Mouse (Mus musculus) embryonic fibroblast, embryonic 13.5 days (primary cell): Measurements from ENCODE around the gene Saysd1.

ENCODE experiments used
- CTCF ChIP-seq: IDR thresholded peaks from 2 replicates; pipeline ENCODE4 v1.5.1; 2011; ENCODE audit warnings: mild to moderate bottlenecking, control low read depth, low read length, moderate library complexity, borderline replicate concordance; ENCODE audit not compliant: insufficient read depth
- POLR2A ChIP-seq: IDR thresholded peaks from 2 replicates; pipeline ENCODE4 v1.6.1; 2011; ENCODE audit warnings: low read depth, mild to moderate bottlenecking, control low read depth, low read length, moderate library complexity

DNA sequence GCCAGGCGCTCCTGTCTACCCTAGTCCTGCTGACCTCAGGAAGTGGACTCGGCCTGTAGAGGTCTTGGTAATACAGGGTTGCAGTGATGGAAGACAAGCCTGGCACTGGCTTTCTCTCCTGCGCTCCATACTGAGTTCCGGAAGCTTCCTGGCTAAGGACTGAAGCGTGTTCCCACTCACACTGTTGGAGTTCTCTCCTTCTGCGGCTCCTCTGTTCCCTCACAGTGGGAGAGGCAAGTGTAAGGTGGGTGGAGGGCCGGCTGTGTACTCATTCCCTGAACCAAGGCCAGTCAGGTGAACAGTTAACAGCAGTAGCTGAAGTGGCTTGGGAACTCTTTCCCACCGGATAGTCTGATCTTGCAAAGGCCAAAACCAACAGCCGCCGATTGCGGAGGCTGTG is 18.3 kb downstream of the Saysd1 start:
- TF ChIP-seq CTCF (no peak), POLR2A (no peak)
